Mouse (Mus musculus): ENCODE measurements around the gene Abcb1a. TPM values are rescaled to one million over a fixed set of nuclear protein-coding genes. Genes with fewer than 3 reads are reported as not detected.

The Abcb1a gene
- total and polyA plus RNA-seq, 3 experiments: 0.82 to 1.5 (median 0.93) TPM

- Histone ChIP-seq H3K4me2 (ENCODE audit: insufficient read depth, low read depth, poor library complexity, severe bottlenecking) (peak overlapping the region; percentile 39), H3K9ac (ENCODE audit: insufficient read depth, low read depth) (peak overlapping the region; percentile 36; the same call in 1 of the 2 replicates), H3K36me3 (replicated peaks in 1 of 2; ENCODE audit: control insufficient read depth in 1 of 2, insufficient read depth in 1 of 2, low read length in 1 of 2) (no peaks in the 10 kb centered on the region), H3K79me2 (replicated peaks; ENCODE audit: control insufficient read depth, extremely low read depth, insufficient read depth, poor library complexity, severe bottlenecking) (no peaks in the 10 kb centered on the region), H3K4me3 (replicated peaks in 1 of 3; ENCODE audit: low read depth in 2 of 3, low read length in 2 of 3, poor library complexity in 1 of 3) (peak overlapping the region; percentile 41 to 55 (median 47)), H3K9me3 (replicated peaks; ENCODE audit: low read length) (no peaks in the 10 kb centered on the region), H3K4me1 (ENCODE audit: control insufficient read depth in 1 of 2, insufficient read depth in 2 of 2) (peaks cover 0 to 28% of the 10 kb centered on the region in 2 experiments; a peak in 3 of 4 replicates), H3K27ac (ENCODE audit: insufficient read depth, low read depth) (no peak overlapping the region), H3K27me3 (replicated peaks) (no peaks in the 10 kb centered on the region)
- DNase-seq (ENCODE audit: extremely low read depth): no peak
- no peak for TF ChIP-seq CHD2 (IDR thresholded peaks at IDR 0.05; ENCODE audit: low read length)
- no peak for TF ChIP-seq EP300 (IDR thresholded peaks at IDR 0.05; ENCODE audit: low read length)
- TF ChIP-seq JUND (conservative IDR thresholded peaks at IDR 0.05; ENCODE audit: low read depth, low read length): no peak
- no peak for TF ChIP-seq KAT2A (IDR thresholded peaks at IDR 0.05; ENCODE audit: insufficient replicate concordance, low read length)
- TF ChIP-seq POLR2A (IDR thresholded peaks at IDR 0.05; ENCODE audit: low read depth, low read length): no peak
- TF ChIP-seq ETS1 (conservative IDR thresholded peaks at IDR 0.05; ENCODE audit: low read depth, low read length): no peak
- TF ChIP-seq ZC3H11A (IDR thresholded peaks at IDR 0.05; ENCODE audit: low read depth, low read length): no peak
- no peak for TF ChIP-seq SIN3A (IDR thresholded peaks at IDR 0.05; ENCODE audit: low read length)
- no peak for TF ChIP-seq ZMIZ1 (IDR thresholded peaks at IDR 0.05; ENCODE audit: low read depth, low read length)
- no peak for TF ChIP-seq MAX (IDR thresholded peaks at IDR 0.05; ENCODE audit: low read length)
- dilution Hi-C loops (cut with MboI; ENCODE audit: extremely low pct_ligation_motif_present, extremely low pct_unique_long_range_greater_than_20kb, low sequenced_read_pairs) (no loop called here), in situ Hi-C loops (cut with MboI; ENCODE audit: low pct_ligation_motif_present, low pct_unique_long_range_greater_than_20kb, low sequenced_read_pairs) (no loop called here)
Measured at GRCm38 (mm10) chr5:8660738-8661151, 868 bp downstream of the Abcb1a start.

DNA sequence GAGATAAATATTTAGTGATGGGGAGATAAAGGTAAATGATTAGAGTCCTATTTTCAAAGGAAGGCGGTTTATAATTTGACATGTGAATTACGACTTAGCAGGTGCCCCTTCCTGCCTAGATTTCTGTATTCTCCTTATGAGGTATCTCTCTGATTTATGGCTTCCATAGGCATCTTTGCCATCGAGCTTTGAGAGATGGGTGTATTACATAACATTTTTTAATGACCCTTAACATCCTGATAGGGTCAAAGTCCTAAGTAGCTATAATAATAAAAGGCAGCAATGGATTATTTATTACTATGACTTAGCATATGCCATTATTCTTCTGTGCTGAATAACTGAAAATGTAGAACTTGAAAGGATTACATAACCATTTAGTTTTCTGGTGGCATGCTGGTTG, 4.8 kb downstream of the Abcb1a start:
- no peak overlapping the region for H3K4me3 ChIP-seq (replicated peaks in 1 of 3; ENCODE audit: low read depth in 2 of 3, low read length in 2 of 3, poor library complexity in 1 of 3)
- peaks cover 0 to 26% of the 10 kb centered on the region in 2 experiments; a peak in 3 of 4 replicates for H3K4me1 ChIP-seq (ENCODE audit: control insufficient read depth in 1 of 2, insufficient read depth in 2 of 2)
- H3K79me2 ChIP-seq (replicated peaks; ENCODE audit: control insufficient read depth, extremely low read depth, insufficient read depth, poor library complexity, severe bottlenecking): no peaks in the 10 kb centered on the region
- no peaks in the 10 kb centered on the region for H3K36me3 ChIP-seq (replicated peaks in 1 of 2; ENCODE audit: control insufficient read depth in 1 of 2, insufficient read depth in 1 of 2, low read length in 1 of 2)
- H3K9ac ChIP-seq (ENCODE audit: insufficient read depth, low read depth): no peak overlapping the region
- H3K4me2 ChIP-seq (ENCODE audit: insufficient read depth, low read depth, poor library complexity, severe bottlenecking): no peak overlapping the region
- DNase-seq (ENCODE audit: extremely low read depth): no peak
- no peak overlapping the region for H3K27ac ChIP-seq (ENCODE audit: insufficient read depth, low read depth)
- no peak for TF ChIP-seq UBTF (IDR thresholded peaks at IDR 0.05; ENCODE audit: low read depth, low read length)
- no peak for TF ChIP-seq ZMIZ1 (IDR thresholded peaks at IDR 0.05; ENCODE audit: low read depth, low read length)
- no peak for TF ChIP-seq MAX (IDR thresholded peaks at IDR 0.05; ENCODE audit: low read length)
- in situ Hi-C loops (cut with MboI; ENCODE audit: low pct_ligation_motif_present, low pct_unique_long_range_greater_than_20kb, low sequenced_read_pairs) (no loop called here), dilution Hi-C loops (cut with MboI; ENCODE audit: extremely low pct_ligation_motif_present, extremely low pct_unique_long_range_greater_than_20kb, low sequenced_read_pairs) (no loop called here)
- H3K27me3 ChIP-seq (replicated peaks): no peaks in the 10 kb centered on the region
- no peaks in the 10 kb centered on the region for H3K9me3 ChIP-seq (replicated peaks; ENCODE audit: low read length)

DNA sequence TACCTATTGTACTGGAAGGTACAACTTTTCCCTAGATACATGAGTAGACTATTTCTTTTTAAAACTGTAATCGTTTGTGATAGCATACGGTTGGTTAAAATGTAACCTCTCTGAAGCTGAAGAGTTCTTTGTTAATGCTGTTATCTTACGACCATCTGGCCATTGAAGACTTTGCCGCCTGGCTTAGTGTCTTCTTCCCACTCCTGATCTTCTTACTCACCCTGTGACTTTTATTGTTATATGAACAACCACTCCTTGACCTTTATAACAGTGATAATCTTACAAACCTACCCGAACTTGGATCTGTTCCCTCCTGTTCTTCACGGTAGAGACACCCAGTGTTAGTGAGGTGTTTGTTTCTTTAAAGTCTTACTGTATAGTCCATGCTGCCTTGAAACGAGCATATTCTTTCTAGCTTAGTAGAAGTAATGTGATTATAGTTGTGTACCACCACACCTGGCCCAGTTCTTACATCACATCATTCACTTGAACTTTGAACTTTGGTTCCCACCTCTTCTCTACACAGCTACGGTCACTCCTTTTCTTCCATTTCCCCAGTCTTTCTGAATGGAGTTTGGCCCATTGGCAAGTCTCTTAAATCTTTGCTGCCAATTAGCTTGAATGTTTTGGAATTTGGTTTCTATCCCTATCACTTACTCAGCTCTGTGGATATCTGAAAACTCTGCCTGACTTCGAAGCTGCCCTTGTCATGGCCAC, 8.0 kb downstream of the Abcb1a start:
- DNase-seq (ENCODE audit: extremely low read depth): no peak
- dilution Hi-C loops (cut with MboI; ENCODE audit: extremely low pct_ligation_motif_present, extremely low pct_unique_long_range_greater_than_20kb, low sequenced_read_pairs) (no loop called here), in situ Hi-C loops (cut with MboI; ENCODE audit: low pct_ligation_motif_present, low pct_unique_long_range_greater_than_20kb, low sequenced_read_pairs) (no loop called here)
- no peak overlapping the region for H3K4me3 ChIP-seq (replicated peaks in 1 of 3; ENCODE audit: low read depth in 2 of 3, low read length in 2 of 3, poor library complexity in 1 of 3)
- H3K79me2 ChIP-seq (replicated peaks; ENCODE audit: control insufficient read depth, extremely low read depth, insufficient read depth, poor library complexity, severe bottlenecking): no peaks in the 10 kb centered on the region
- H3K9ac ChIP-seq (ENCODE audit: insufficient read depth, low read depth): no peak overlapping the region
- no peaks in the 10 kb centered on the region for H3K27me3 ChIP-seq (replicated peaks)
- H3K9me3 ChIP-seq (replicated peaks; ENCODE audit: low read length): no peaks in the 10 kb centered on the region
- H3K4me2 ChIP-seq (ENCODE audit: insufficient read depth, low read depth, poor library complexity, severe bottlenecking): no peak overlapping the region
- H3K36me3 ChIP-seq (replicated peaks in 1 of 2; ENCODE audit: control insufficient read depth in 1 of 2, insufficient read depth in 1 of 2, low read length in 1 of 2): no peaks in the 10 kb centered on the region
- TF ChIP-seq HCFC1 (IDR thresholded peaks at IDR 0.05; ENCODE audit: low read depth, low read length) (no peak), BHLHE40 (IDR thresholded peaks at IDR 0.05; ENCODE audit: low read depth, low read length) (no peak), MXI1 (IDR thresholded peaks at IDR 0.05; ENCODE audit: low read depth, low read length) (no peak), NELFE (IDR thresholded peaks at IDR 0.05; ENCODE audit: low read depth, low read length) (no peak), RCOR1 (conservative IDR thresholded peaks at IDR 0.05; ENCODE audit: low read depth, low read length) (no peak)
- no peak overlapping the region for H3K27ac ChIP-seq (ENCODE audit: insufficient read depth, low read depth)
- H3K4me1 ChIP-seq (ENCODE audit: control insufficient read depth in 1 of 2, insufficient read depth in 2 of 2): peaks cover 0 to 12% of the 10 kb centered on the region in 2 experiments; a peak in 2 of 4 replicates
